Mouse (Mus musculus) ES-Bruce4 (cell line): ENCODE data around the gene Sh3bgrl3.

Experiments
- CTCF ChIP-seq: IDR thresholded peaks from one replicate; pipeline ENCODE4 v1.8.1; 2011; ENCODE audit warnings: low read depth, low read length
- POLR2A ChIP-seq: IDR thresholded peaks from one replicate; pipeline ENCODE4 v1.8.1; 2011; ENCODE audit warnings: low read length; ENCODE audit not compliant: insufficient read depth

- no peak for TF ChIP-seq CTCF
- no peak for TF ChIP-seq POLR2A
These were observed 4.0 kb upstream of the Sh3bgrl3 start for GRCm38 (mm10) chr4:134132519-134133095.
